Mouse (Mus musculus): ENCODE measurements around the gene Acox3.

- TF ChIP-seq TAL1 (IDR thresholded peaks at IDR 0.05; ENCODE audit: low read length) (no peak), GATA1 (IDR thresholded peaks at IDR 0.05; ENCODE audit: low read length) (no peak)
Observed at GRCm38 (mm10) chr5:35629333-35629732, 46.5 kb downstream of the Acox3 start.

Data from erythroblast, embryonic 14.5 days (primary cell).